Mouse (Mus musculus) bone marrow macrophage, adult 2 months (primary cell): ENCODE results near the gene Slc39a1.

ENCODE experiments used
- CTCF ChIP-seq: IDR thresholded peaks from 2 replicates; pipeline ENCODE4 v1.5.1; 2012; ENCODE audit warnings: low read depth, mild to moderate bottlenecking, low read length, moderate library complexity
- POLR2A ChIP-seq: IDR thresholded peaks from 2 replicates; pipeline ENCODE4 v1.6.1; 2012; ENCODE audit warnings: mild to moderate bottlenecking, low read depth, low read length, borderline replicate concordance

- no peak for TF ChIP-seq POLR2A
- no peak for TF ChIP-seq CTCF
Measured at GRCm38 (mm10) chr3:90213956-90214684, 33.9 kb upstream of the Slc39a1 start.
